Mouse (Mus musculus): ENCODE measurements around the gene Syt2.

- no peak for TF ChIP-seq CTCF (IDR thresholded peaks at IDR 0.05; ENCODE audit: control insufficient read depth, insufficient read depth, low read length)
- TF ChIP-seq POLR2A (IDR thresholded peaks at IDR 0.05; ENCODE audit: borderline replicate concordance, control insufficient read depth, low read depth, low read length): no peak
Observed at GRCm38 (mm10) chr1:134760642-134761041, 114.2 kb downstream of the Syt2 start.

Data from bone marrow, adult 2 months (tissue).